Mouse (Mus musculus): ENCODE results near the gene Tkt. TPM values are rescaled to one million over a fixed set of nuclear protein-coding genes. Genes with fewer than 3 reads are reported as not detected.

Tkt gene
- polyA plus RNA-seq, 1 experiment from 2014 or later, result 238 TPM

GRCm38 (mm10) chr14:30579180-30579579 is 31.0 kb downstream of the Tkt start:
- H3K4me2 ChIP-seq (ENCODE audit: low read length), result no peak overlapping the region
- H3K36me3 ChIP-seq (ENCODE audit: insufficient read depth, low read length), result 0 out of 2 replicates have a peak, but pooled peaks cover 4% of the 10 kb centered on the region
- H3K4me3 ChIP-seq (replicated peaks; ENCODE audit: low read depth, low read length), result no peak overlapping the region
- H3K9me3 ChIP-seq (replicated peaks; ENCODE audit: low read length), result no peaks in the 10 kb centered on the region
- H3K27ac ChIP-seq, result no peak overlapping the region
- no peak overlapping the region for H3K9ac ChIP-seq (ENCODE audit: low read depth, low read length)
- DNase-seq (ENCODE audit: low spot score) (no peak), ATAC-seq (replicated peaks; ENCODE audit: low FRiP score, low read depth) (no peak)
- no peak for TF ChIP-seq CTCF (IDR thresholded peaks at IDR 0.05; ENCODE audit: low read depth)
- peaks cover 9% of the 10 kb centered on the region for H3K4me1 ChIP-seq (replicated peaks; ENCODE audit: insufficient read depth, low read length)
- WGBS, result 69% methylated on average over 5 of the region's 5 CpGs
- no peaks in the 10 kb centered on the region for H3K27me3 ChIP-seq (ENCODE audit: insufficient read depth, low read length)

- H3K9me3 ChIP-seq (replicated peaks; ENCODE audit: low read length), result no peaks in the 10 kb centered on the region
- no peak for TF ChIP-seq CTCF (IDR thresholded peaks at IDR 0.05; ENCODE audit: low read depth)
- peaks cover 16% of the 10 kb centered on the region for H3K4me1 ChIP-seq (replicated peaks; ENCODE audit: insufficient read depth, low read length)
- WGBS, result 33% methylated on average over 5 of the region's 5 CpGs
- 0 out of 2 replicates have a peak, but pooled peaks cover 3% of the 10 kb centered on the region for H3K36me3 ChIP-seq (ENCODE audit: insufficient read depth, low read length)
- no peak overlapping the region for H3K27ac ChIP-seq
- peak; percentile 50 for DNase-seq (ENCODE audit: low spot score)
- H3K9ac ChIP-seq (ENCODE audit: low read depth, low read length), result no peak overlapping the region
- no peaks in the 10 kb centered on the region for H3K27me3 ChIP-seq (ENCODE audit: insufficient read depth, low read length)
- no peak overlapping the region for H3K4me2 ChIP-seq (ENCODE audit: low read length)
- no peak; the same call in 1 of the 2 replicates for ATAC-seq (replicated peaks; ENCODE audit: low FRiP score, low read depth)
- no peak overlapping the region for H3K4me3 ChIP-seq (replicated peaks; ENCODE audit: low read depth, low read length)
Observed at GRCm38 (mm10) chr14:30579882-30580281, 31.7 kb downstream of the Tkt start.

- no peak for DNase-seq (ENCODE audit: low spot score)
- H3K27me3 ChIP-seq (ENCODE audit: insufficient read depth, low read length), result no peaks in the 10 kb centered on the region
- H3K4me2 ChIP-seq (ENCODE audit: low read length), result no peak overlapping the region
- no peak overlapping the region for H3K4me3 ChIP-seq (replicated peaks; ENCODE audit: low read depth, low read length)
- ATAC-seq (replicated peaks; ENCODE audit: low FRiP score, low read depth), result no peak
- no peaks in the 10 kb centered on the region for H3K36me3 ChIP-seq (ENCODE audit: insufficient read depth, low read length)
- WGBS, result 70% methylated on average over 1 of the region's 1 CpGs
- no peaks in the 10 kb centered on the region for H3K9me3 ChIP-seq (replicated peaks; ENCODE audit: low read length)
- H3K27ac ChIP-seq, result no peak overlapping the region
- 0 out of 2 replicates have a peak, but pooled peaks have one; percentile 1 for TF ChIP-seq CTCF (IDR thresholded peaks at IDR 0.05; ENCODE audit: low read depth)
- peaks cover 12% of the 10 kb centered on the region for H3K4me1 ChIP-seq (replicated peaks; ENCODE audit: insufficient read depth, low read length)
- no peak overlapping the region for H3K9ac ChIP-seq (ENCODE audit: low read depth, low read length)
Observed at GRCm38 (mm10) chr14:30581238-30581637, 33.1 kb downstream of the Tkt start.

DNA sequence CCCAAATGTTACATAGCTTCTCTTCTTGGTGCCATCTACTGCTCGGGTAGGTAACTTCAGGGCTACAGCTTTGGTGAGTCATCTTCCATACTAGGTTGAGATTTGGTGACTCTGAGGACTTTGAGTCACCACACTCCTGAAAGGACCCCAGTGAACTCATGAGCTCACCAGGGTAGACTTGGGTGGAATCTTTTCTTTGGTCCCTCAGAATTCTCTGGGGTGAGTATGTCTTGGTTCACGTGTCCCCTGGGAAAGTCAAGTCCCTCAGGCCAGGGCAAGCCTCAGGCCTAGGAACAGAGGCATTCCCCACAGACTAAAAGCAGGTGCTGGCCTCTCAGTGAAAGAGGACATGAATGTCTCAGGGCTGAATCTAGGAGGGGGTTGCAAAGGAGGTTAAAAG is 35.9 kb downstream of the Tkt start:
- Histone ChIP-seq H3K9ac (ENCODE audit: low read depth, low read length) (no peak overlapping the region), H3K4me3 (replicated peaks; ENCODE audit: low read depth, low read length) (no peak overlapping the region), H3K4me2 (ENCODE audit: low read length) (no peak overlapping the region), H3K9me3 (replicated peaks; ENCODE audit: low read length) (no peaks in the 10 kb centered on the region), H3K27me3 (ENCODE audit: insufficient read depth, low read length) (no peaks in the 10 kb centered on the region), H3K4me1 (replicated peaks; ENCODE audit: insufficient read depth, low read length) (peaks cover 10% of the 10 kb centered on the region), H3K36me3 (ENCODE audit: insufficient read depth, low read length) (no peaks in the 10 kb centered on the region), H3K27ac (peak overlapping the region; percentile 19; the same call in 1 of the 2 replicates)
- DNase-seq (ENCODE audit: low spot score) (no peak), ATAC-seq (replicated peaks; ENCODE audit: low FRiP score, low read depth) (no peak)
- TF ChIP-seq CTCF (IDR thresholded peaks at IDR 0.05; ENCODE audit: low read depth), result 0 out of 2 replicates have a peak, but pooled peaks have one; percentile 3
- 50% methylated on average over 2 of the region's 2 CpGs for WGBS

GRCm38 (mm10) chr14:30584497-30585251 is 36.5 kb downstream of the Tkt start:
- Histone ChIP-seq H3K4me3 (replicated peaks; ENCODE audit: low read depth, low read length) (no peak overlapping the region), H3K4me2 (ENCODE audit: low read length) (no peak overlapping the region), H3K27me3 (ENCODE audit: insufficient read depth, low read length) (no peaks in the 10 kb centered on the region), H3K27ac (peak overlapping the region; percentile 19; the same call in 1 of the 2 replicates), H3K4me1 (replicated peaks; ENCODE audit: insufficient read depth, low read length) (peaks cover 10% of the 10 kb centered on the region), H3K36me3 (ENCODE audit: insufficient read depth, low read length) (no peaks in the 10 kb centered on the region), H3K9ac (ENCODE audit: low read depth, low read length) (no peak overlapping the region), H3K9me3 (replicated peaks; ENCODE audit: low read length) (no peaks in the 10 kb centered on the region)
- ATAC-seq (replicated peaks; ENCODE audit: low FRiP score, low read depth) (no peak), DNase-seq (ENCODE audit: low spot score) (no peak)
- 43% methylated on average over 19 of the region's 19 CpGs for WGBS
- TF ChIP-seq CTCF (IDR thresholded peaks at IDR 0.05; ENCODE audit: low read depth), result no peak

DNA sequence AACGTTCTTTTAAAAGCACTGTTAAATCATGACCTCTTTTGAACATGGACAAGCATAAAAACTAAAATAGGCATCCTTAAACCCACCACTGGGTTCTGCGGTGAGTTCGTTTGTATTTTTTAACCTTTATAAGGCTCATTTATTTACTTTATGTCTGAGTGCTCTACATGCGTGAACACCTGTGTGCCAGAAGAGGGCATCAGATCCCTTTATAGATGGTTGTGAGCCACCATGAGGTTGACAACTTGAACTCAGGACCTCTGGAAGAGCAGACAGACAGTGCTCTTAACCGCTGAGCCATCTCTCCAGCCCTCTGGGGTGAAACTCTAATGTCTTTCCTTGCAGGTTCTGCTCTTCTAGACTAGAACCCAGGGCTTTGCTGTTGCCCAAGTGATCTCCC is 37.2 kb downstream of the Tkt start:
- Histone ChIP-seq H3K4me2 (ENCODE audit: low read length) (no peak overlapping the region), H3K9ac (ENCODE audit: low read depth, low read length) (no peak overlapping the region), H3K27ac (no peak overlapping the region), H3K27me3 (ENCODE audit: insufficient read depth, low read length) (no peaks in the 10 kb centered on the region), H3K9me3 (replicated peaks; ENCODE audit: low read length) (no peaks in the 10 kb centered on the region), H3K4me3 (replicated peaks; ENCODE audit: low read depth, low read length) (no peak overlapping the region), H3K36me3 (ENCODE audit: insufficient read depth, low read length) (no peaks in the 10 kb centered on the region), H3K4me1 (replicated peaks; ENCODE audit: insufficient read depth, low read length) (peaks cover 10% of the 10 kb centered on the region)
- WGBS, result 77% methylated on average over 5 of the region's 5 CpGs
- ATAC-seq (replicated peaks; ENCODE audit: low FRiP score, low read depth) (no peak), DNase-seq (ENCODE audit: low spot score) (no peak)
- peak; percentile 38 for TF ChIP-seq CTCF (IDR thresholded peaks at IDR 0.05; ENCODE audit: low read depth)

All from kidney, postnatal 0 days (tissue).